Mouse (Mus musculus) forebrain, embryonic 10.5 days (tissue): ENCODE data around the gene Srsf2. TPM values are rescaled to one million over a fixed set of nuclear protein-coding genes. Genes with fewer than 3 reads are reported as not detected.
"Not testable (repeated sequence)": the region's sequence is repeated elsewhere in the genome, so short reads cannot be mapped to it uniquely, and the experiment has no call there.

Experiments
- DNase-seq: peaks from one replicate; pipeline ENCODE4 v3.0.0-alpha.2; 2017; ENCODE audit warnings: low spot score; ENCODE audit errors: extremely low spot score
- H3K27ac ChIP-seq: fragments of 300-500 bp; sonication (generic); 2 replicates; pipeline ENCODE4 v1.5.1; 2016; ENCODE audit warnings: mild to moderate bottlenecking
- H3K27me3 ChIP-seq: fragments of 300-500 bp; sonication (generic); 2 replicates; pipeline ENCODE4 v1.6.1; 2016; ENCODE audit warnings: mild to moderate bottlenecking; ENCODE audit not compliant: poor library complexity, severe bottlenecking
- H3K36me3 ChIP-seq: fragments of 300-500 bp; sonication (generic); replicated peaks from 2 replicates; pipeline ENCODE4 v1.6.1; 2016; ENCODE audit warnings: mild to moderate bottlenecking, moderate library complexity
- H3K4me1 ChIP-seq: fragments of 300-500 bp; sonication (generic); 2 replicates; pipeline ENCODE4 v1.6.1; 2016
- H3K4me3 ChIP-seq: fragments of 300-500 bp; sonication (generic); 2 replicates; pipeline ENCODE4 v1.5.1; 2016; ENCODE audit warnings: mild to moderate bottlenecking, moderate library complexity
- H3K9me3 ChIP-seq: fragments of 300-500 bp; sonication (generic); 2 replicates; pipeline ENCODE4 v1.6.1; 2016; ENCODE audit warnings: mild to moderate bottlenecking, moderate library complexity
- WGBS: fragments of 180-500 bp; shearing (Covaris S2); methylation state at CpG from one replicate; pipeline ENCODE4 v1.1.7; 2016; 5-methylcytosine and 5-hydroxymethylcytosine counted together
- polyA plus RNA-seq: library from polyadenylated mRNA; unstranded; fragments of >200 nt; fragmentation: Nextera tagmentation; extraction: Ambion mirVana; gene quantifications from 2 replicates; pipeline ENCODE4 v1.2.1, GENCODE M21; 2016

Srsf2 gene
- polyA plus RNA-seq, 1 experiment from 2014 or later: 901 TPM

GRCm38 (mm10) chr11:116850833-116851477 is 1.9 kb downstream of the Srsf2 start:
- Histone ChIP-seq H3K9me3 (no peaks in the 10 kb centered on the region), H3K36me3 (peaks cover 64% of the 10 kb centered on the region), H3K27me3 (no peaks in the 10 kb centered on the region), H3K4me3 (peak overlapping the region; percentile 97), H3K27ac (peak overlapping the region; percentile 100), H3K4me1 (peaks cover 31% of the 10 kb centered on the region)
- WGBS: 52% methylated on average over 6 of the region's 6 CpGs
- no peak for DNase-seq

- Histone ChIP-seq H3K4me1 (peaks cover 36% of the 10 kb centered on the region), H3K9me3 (no peaks in the 10 kb centered on the region), H3K4me3 (peak overlapping the region; percentile 97), H3K36me3 (peaks cover 64% of the 10 kb centered on the region), H3K27me3 (no peaks in the 10 kb centered on the region), H3K27ac (no peak overlapping the region)
- WGBS: 84% methylated on average over 4 of the region's 4 CpGs
- DNase-seq: no peak
Measured at GRCm38 (mm10) chr11:116850085-116850484, 2.8 kb downstream of the Srsf2 start.

GRCm38 (mm10) chr11:116849587-116849986 is 3.3 kb downstream of the Srsf2 start:
- H3K27me3 ChIP-seq: no peaks in the 10 kb centered on the region
- DNase-seq: no peak
- H3K27ac ChIP-seq: no peak overlapping the region
- H3K36me3 ChIP-seq: peaks cover 64% of the 10 kb centered on the region
- no peaks in the 10 kb centered on the region for H3K9me3 ChIP-seq
- H3K4me1 ChIP-seq: peaks cover 36% of the 10 kb centered on the region
- H3K4me3 ChIP-seq: peak overlapping the region; percentile 97; the same call in 1 of the 2 replicates

- DNase-seq, H3K9me3 ChIP-seq, H3K27me3 ChIP-seq, H3K27ac ChIP-seq, H3K4me3 ChIP-seq: not testable (repeated sequence)
- WGBS: 79% methylated on average over 2 of the region's 2 CpGs
- peaks cover 64% of the 10 kb centered on the region for H3K36me3 ChIP-seq
- H3K4me1 ChIP-seq: peaks cover 36% of the 10 kb centered on the region
Measured at GRCm38 (mm10) chr11:116848877-116849178, 4.1 kb downstream of the Srsf2 start.

GRCm38 (mm10) chr11:116848086-116848876 is 4.6 kb downstream of the Srsf2 start:
- Histone ChIP-seq H3K9me3 (no peaks in the 10 kb centered on the region), H3K36me3 (peaks cover 64% of the 10 kb centered on the region), H3K27ac (no peak overlapping the region), H3K4me1 (peaks cover 39% of the 10 kb centered on the region), H3K27me3 (no peaks in the 10 kb centered on the region), H3K4me3 (no peak overlapping the region)
- no peak for DNase-seq
- 85% methylated on average over 5 of the region's 5 CpGs for WGBS

- no peak overlapping the region for H3K4me3 ChIP-seq
- peaks cover 39% of the 10 kb centered on the region for H3K4me1 ChIP-seq
- H3K36me3 ChIP-seq: peaks cover 64% of the 10 kb centered on the region
- H3K27ac ChIP-seq: no peak overlapping the region
- no peak for DNase-seq
- no peaks in the 10 kb centered on the region for H3K27me3 ChIP-seq
- H3K9me3 ChIP-seq: no peaks in the 10 kb centered on the region
- 89% methylated on average over 3 of the region's 3 CpGs for WGBS
Measured at GRCm38 (mm10) chr11:116847187-116848085, 5.5 kb downstream of the Srsf2 start.

- no peak overlapping the region for H3K4me3 ChIP-seq
- H3K27ac ChIP-seq: no peak overlapping the region
- no peaks in the 10 kb centered on the region for H3K27me3 ChIP-seq
- peaks cover 57% of the 10 kb centered on the region for H3K36me3 ChIP-seq
- no peaks in the 10 kb centered on the region for H3K9me3 ChIP-seq
- H3K4me1 ChIP-seq: peaks cover 47% of the 10 kb centered on the region
- no peak for DNase-seq
- WGBS: 84% methylated on average over 4 of the region's 4 CpGs
Measured at GRCm38 (mm10) chr11:116846593-116847181, 6.2 kb downstream of the Srsf2 start.

GRCm38 (mm10) chr11:116843261-116844233 is 9.3 kb downstream of the Srsf2 start, which contains the start of the genes Mettl23 and Jmjd6:
Gene Mettl23 (plus strand): TSS chr11:116843278.
Gene Jmjd6 (minus strand): TSS chr11:116843449.
- peaks cover 57% of the 10 kb centered on the region for H3K36me3 ChIP-seq
- DNase-seq: peak; percentile 97
- H3K27me3 ChIP-seq: no peaks in the 10 kb centered on the region
- peaks cover 67% of the 10 kb centered on the region for H3K4me1 ChIP-seq
- H3K4me3 ChIP-seq: peak within 1 kb of the TSS; percentile 89
- under 1% methylated on average over 72 of the region's 72 CpGs for WGBS
- H3K27ac ChIP-seq: peak within 1 kb of the TSS; percentile 98
- H3K9me3 ChIP-seq: no peaks in the 10 kb centered on the region

GRCm38 (mm10) chr11:116842531-116843260 is 10.2 kb downstream of the Srsf2 start:
- peak; percentile 63 for DNase-seq
- no peaks in the 10 kb centered on the region for H3K9me3 ChIP-seq

GRCm38 (mm10) chr11:116840748-116841147 is 12.1 kb downstream of the Srsf2 start:
- H3K4me1 ChIP-seq: peaks cover 61% of the 10 kb centered on the region
- H3K27ac ChIP-seq: no peak overlapping the region

More at GRCm38 (mm10) chr11:116842531-116843260, 10.2 kb downstream of the Srsf2 start:
- Histone ChIP-seq H3K4me1 (peaks cover 63% of the 10 kb centered on the region), H3K27me3 (no peaks in the 10 kb centered on the region), H3K27ac (peak overlapping the region; percentile 98), H3K36me3 (peaks cover 57% of the 10 kb centered on the region), H3K4me3 (peak overlapping the region; percentile 89)
- under 1% methylated on average over 73 of the region's 73 CpGs for WGBS

GRCm38 (mm10) chr11:116839601-116840000 is 13.3 kb downstream of the Srsf2 start:
- H3K36me3 ChIP-seq: peaks cover 70% of the 10 kb centered on the region
- WGBS: 86% methylated on average over 7 of the region's 7 CpGs

More at GRCm38 (mm10) chr11:116840748-116841147, 12.1 kb downstream of the Srsf2 start:
- Histone ChIP-seq H3K4me3 (peak overlapping the region; percentile 89), H3K27me3 (no peaks in the 10 kb centered on the region), H3K9me3 (no peaks in the 10 kb centered on the region), H3K36me3 (peaks cover 59% of the 10 kb centered on the region)
- 83% methylated on average over 4 of the region's 4 CpGs for WGBS
- DNase-seq: no peak

More at GRCm38 (mm10) chr11:116839601-116840000, 13.3 kb downstream of the Srsf2 start:
- Histone ChIP-seq H3K4me1 (peaks cover 51% of the 10 kb centered on the region), H3K9me3 (no peaks in the 10 kb centered on the region), H3K27ac (no peak overlapping the region), H3K4me3 (peak overlapping the region; percentile 28; the same call in 1 of the 2 replicates), H3K27me3 (no peaks in the 10 kb centered on the region)
- DNase-seq: no peak
